Mouse (Mus musculus) heart, adult 2 months (tissue): ENCODE data around the gene Ttn. TPM values are rescaled to one million over a fixed set of nuclear protein-coding genes. Genes with fewer than 3 reads are reported as not detected.
A peak's percentile ranks its signal among the peaks of the same experiment; 100 is the strongest.

Experiments used
- DNase-seq, 2 experiments: peaks; one replicate each; pipeline ENCODE4 v3.0.0; 2021
- H3K27ac ChIP-seq: fragments of 200-600 bp; 2 replicates; pipeline ENCODE4 v1.8.1; 2022
- H3K27me3 ChIP-seq: fragments of 200-500 bp; 2 replicates; pipeline ENCODE4 v1.6.1; 2012; ENCODE audit warnings: mild to moderate bottlenecking, low read length, inconsistent platforms, mixed read lengths; ENCODE audit not compliant: control insufficient read depth, insufficient read depth
- H3K36me3 ChIP-seq: fragments of 200-500 bp; 2 replicates; pipeline ENCODE4 v1.6.1; 2012; ENCODE audit warnings: low read length, inconsistent platforms; ENCODE audit not compliant: control insufficient read depth, insufficient read depth
- H3K4me1 ChIP-seq: fragments of 200-500 bp; 2 replicates; pipeline ENCODE4 v1.6.1; 2011; ENCODE audit warnings: low read length; ENCODE audit not compliant: control insufficient read depth, insufficient read depth
- H3K4me3 ChIP-seq: fragments of 200-600 bp; 2 replicates; pipeline ENCODE4 v1.8.1; 2022
- H3K79me2 ChIP-seq: fragments of 200-500 bp; replicated peaks from 2 replicates; pipeline ENCODE4 v1.6.1; 2012; ENCODE audit warnings: mild to moderate bottlenecking, inconsistent platforms, low read length, moderate library complexity, mixed read lengths; ENCODE audit not compliant: control insufficient read depth, insufficient read depth
- H3K9ac ChIP-seq: fragments of 200-500 bp; 2 replicates; pipeline ENCODE4 v1.6.1; 2012; ENCODE audit warnings: low read depth, mild to moderate bottlenecking, control low read depth, inconsistent platforms, low read length, mixed read lengths
- CTCF ChIP-seq: fragments of 200-600 bp; IDR thresholded peaks from 2 replicates; pipeline ENCODE4 v1.8.1; 2022; ENCODE audit warnings: antibody characterized with exemption, mild to moderate bottlenecking, moderate library complexity
- EP300 ChIP-seq: fragments of 200-500 bp; IDR thresholded peaks from 2 replicates; pipeline ENCODE4 v1.6.1; 2011; ENCODE audit warnings: low read depth, low read length, control low read depth; ENCODE audit not compliant: insufficient read depth
- POLR2A ChIP-seq: fragments of 200-500 bp; IDR thresholded peaks from 2 replicates; pipeline ENCODE4 v1.6.1; 2011; ENCODE audit warnings: mild to moderate bottlenecking, low read depth, low read length, control low read depth; ENCODE audit not compliant: insufficient read depth
- WGBS: fragments of 180-500 bp; shearing (Covaris S2); methylation state at CpG from one replicate; pipeline ENCODE4 v1.1.7; 2018; 5-methylcytosine and 5-hydroxymethylcytosine counted together
- intact Hi-C: fragments of 180-260 bp; cut with DNase I; formaldehyde crosslinking; loops from one replicate; pipeline ENCODE4 v1.15.1; 2025
- polyA plus RNA-seq: library from polyadenylated mRNA; depleted of rRNA; stranded (reverse); fragments of >200 nt; gene quantifications from 2 replicates; pipeline ENCODE4 v1.2.3, GENCODE M21; 2012
- total RNA-seq, 2 experiments: library from RNA; stranded (reverse); gene quantifications; 2 replicates each; pipeline ENCODE4 v1.2.3; 2021

The Ttn gene
- total and polyA plus RNA-seq, 3 experiments, result 88.4 to 3,090 (median 2,567) TPM

DNA sequence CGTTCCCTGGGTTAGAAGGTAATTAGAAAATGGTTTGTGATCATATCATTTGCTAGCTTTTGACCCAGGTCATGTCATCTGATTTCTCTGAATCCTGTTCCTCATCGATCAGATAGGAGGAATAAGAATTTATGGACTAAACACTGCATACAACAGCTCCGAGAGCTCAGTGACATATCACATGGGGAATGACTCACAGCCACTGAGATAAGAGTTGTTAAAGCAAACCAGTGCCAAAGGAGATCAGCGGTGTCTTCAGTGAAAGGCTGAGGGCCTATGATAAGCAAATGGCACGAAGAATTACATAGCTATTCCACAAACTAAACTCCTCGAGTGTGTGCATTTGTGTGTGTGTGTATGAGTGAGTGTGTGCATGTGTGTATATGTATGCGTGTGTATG is 54.0 kb downstream of the Ttn start:
- TF ChIP-seq CTCF (no peak), EP300 (no peak), POLR2A (no peak)
- no peak for DNase-seq
- Histone ChIP-seq H3K79me2 (peaks cover 2% of the 10 kb centered on the region; the same call in 1 of the 2 replicates), H3K36me3 (peaks cover 56% of the 10 kb centered on the region), H3K27me3 (no peaks in the 10 kb centered on the region), H3K27ac (no peak overlapping the region), H3K4me3 (no peak overlapping the region), H3K9ac (no peak overlapping the region), H3K4me1 (peaks cover 3% of the 10 kb centered on the region)
- intact Hi-C loops, result no loop called here
- 21% methylated on average over 7 of the region's 7 CpGs for WGBS

DNA sequence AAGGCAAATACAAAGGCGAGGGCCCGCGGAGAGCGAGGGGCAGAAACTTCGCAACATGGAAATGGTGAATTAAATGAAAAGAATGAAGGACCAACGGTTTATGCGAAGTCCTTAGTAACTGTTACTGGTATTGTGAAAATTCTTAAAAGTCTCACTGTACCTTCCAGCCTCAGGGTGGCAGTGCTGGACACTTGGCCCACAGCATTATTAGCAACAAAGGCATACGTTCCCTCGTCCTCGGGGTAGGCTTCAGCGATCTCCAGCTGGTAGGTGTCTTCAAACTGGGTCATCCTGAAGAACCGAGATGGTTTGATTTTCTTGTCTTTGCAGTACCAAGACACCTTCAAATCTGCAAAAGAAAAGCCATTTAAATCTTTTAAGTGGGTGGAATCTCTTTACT is 55.4 kb downstream of the Ttn start:
- Histone ChIP-seq H3K27me3 (no peaks in the 10 kb centered on the region), H3K27ac (no peak overlapping the region), H3K79me2 (peaks cover 2% of the 10 kb centered on the region; the same call in 1 of the 2 replicates), H3K9ac (no peak overlapping the region), H3K4me3 (no peak overlapping the region), H3K36me3 (peaks cover 49% of the 10 kb centered on the region), H3K4me1 (peaks cover 3% of the 10 kb centered on the region)
- DNase-seq, result no peak
- 0 out of 2 replicates have a peak, but pooled peaks have one; percentile 8 for TF ChIP-seq POLR2A
- TF ChIP-seq EP300, result no peak
- TF ChIP-seq CTCF, result peak; percentile 23; the same call in 1 of the 2 replicates
- intact Hi-C loops, result no loop called here
- 55% methylated on average over 12 of the region's 12 CpGs for WGBS

DNA sequence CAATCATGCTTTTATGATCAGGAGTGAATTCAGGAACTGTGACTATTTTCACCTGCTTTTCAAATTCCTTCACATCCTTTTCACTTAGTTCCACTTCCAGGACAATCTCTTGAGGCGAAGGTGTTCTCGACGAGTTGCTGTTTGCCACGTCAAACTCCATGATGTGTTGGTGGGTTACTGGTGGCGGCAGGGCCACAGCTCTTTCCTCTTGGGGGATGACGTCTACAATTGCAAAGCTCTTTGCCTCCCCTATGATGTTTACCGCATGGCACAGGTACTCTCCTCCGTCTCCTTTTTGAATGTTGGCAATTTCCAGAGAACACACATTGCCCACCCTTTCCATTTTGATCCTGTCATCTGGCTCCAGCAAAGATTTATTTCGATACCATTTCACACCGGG is 67.4 kb downstream of the Ttn start:
- Histone ChIP-seq H3K9ac (no peak overlapping the region), H3K27me3 (no peaks in the 10 kb centered on the region), H3K4me3 (no peak overlapping the region), H3K27ac (no peak overlapping the region), H3K36me3 (peaks cover 34% of the 10 kb centered on the region), H3K4me1 (no peaks in the 10 kb centered on the region), H3K79me2 (no peaks in the 10 kb centered on the region)
- WGBS, result 78% methylated on average over 10 of the region's 10 CpGs
- TF ChIP-seq CTCF (no peak), POLR2A (no peak), EP300 (no peak)
- DNase-seq, result no peak
- intact Hi-C loops, result no loop called here

DNA sequence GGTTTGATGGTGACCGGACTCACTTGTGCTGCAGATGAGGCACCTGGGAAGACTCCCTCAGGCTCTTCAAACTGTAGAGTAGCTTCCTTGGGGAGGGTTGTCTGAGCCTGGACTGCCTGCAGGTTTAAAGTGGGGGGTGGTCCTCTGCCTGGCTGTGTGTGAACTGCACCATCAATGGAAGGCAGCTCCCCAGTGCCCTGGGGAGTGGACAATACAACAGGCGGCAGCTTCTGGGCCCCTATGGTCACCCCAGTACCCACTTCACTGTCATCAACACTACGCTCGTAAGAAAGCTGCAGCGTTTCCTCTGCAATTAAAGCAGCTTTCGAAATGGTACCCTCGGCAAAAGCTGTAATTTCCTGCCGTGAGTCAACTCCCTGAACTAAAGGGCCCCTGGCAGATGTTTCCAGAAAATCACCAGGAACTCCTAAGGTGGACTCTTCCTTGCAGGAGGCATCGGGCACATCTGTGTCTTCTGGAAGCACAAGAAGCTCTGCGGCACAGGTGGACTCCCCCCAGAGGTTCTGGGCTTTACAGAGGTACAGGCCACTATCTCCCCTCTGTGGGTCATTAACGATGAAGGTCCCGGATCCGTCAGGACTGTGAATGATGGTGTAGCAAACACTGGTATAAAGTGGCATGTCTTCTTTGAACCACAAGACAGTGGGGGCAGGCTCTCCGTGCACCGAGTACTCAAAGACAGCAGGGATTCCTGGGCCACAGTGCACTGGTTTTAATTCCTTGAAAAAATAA is 73.5 kb downstream of the Ttn start:
- Histone ChIP-seq H3K4me1 (peaks cover 3% of the 10 kb centered on the region; the same call in 1 of the 2 replicates), H3K79me2 (no peaks in the 10 kb centered on the region), H3K27ac (no peak overlapping the region), H3K36me3 (peaks cover 32% of the 10 kb centered on the region), H3K9ac (no peak overlapping the region), H3K27me3 (no peaks in the 10 kb centered on the region), H3K4me3 (no peak overlapping the region)
- DNase-seq, result no peak
- TF ChIP-seq POLR2A (no peak), EP300 (peak; percentile 28; the same call in 1 of the 2 replicates)
- intact Hi-C loops, result no loop called here
- WGBS, result 69% methylated on average over 15 of the region's 15 CpGs

DNA sequence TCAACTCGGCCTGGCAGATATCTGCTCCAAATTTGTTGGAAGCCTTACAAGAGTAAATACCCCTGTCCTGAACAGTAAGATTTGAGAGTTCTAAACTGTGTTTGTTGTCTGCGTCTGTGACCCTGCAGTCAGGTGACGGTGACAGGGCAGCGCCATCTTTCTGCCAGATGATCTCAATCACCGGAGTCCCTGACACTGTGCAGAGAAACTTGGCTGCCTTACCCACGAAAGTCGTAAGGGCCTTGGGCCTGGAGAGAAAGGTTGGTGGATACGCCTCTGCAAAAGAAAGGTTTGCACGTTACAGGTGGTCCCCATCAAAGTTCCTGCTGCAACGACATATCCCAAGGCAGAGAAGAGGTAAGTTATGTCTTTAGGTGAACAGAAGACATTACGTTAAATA is 79.0 kb downstream of the Ttn start:
- Histone ChIP-seq H3K4me1 (peaks cover 3% of the 10 kb centered on the region; the same call in 1 of the 2 replicates), H3K9ac (no peak overlapping the region), H3K27ac (no peak overlapping the region), H3K4me3 (no peak overlapping the region), H3K27me3 (no peaks in the 10 kb centered on the region), H3K36me3 (peaks cover 47% of the 10 kb centered on the region), H3K79me2 (no peaks in the 10 kb centered on the region)
- DNase-seq, result no peak
- WGBS, result 66% methylated on average over 11 of the region's 11 CpGs
- intact Hi-C loops, result no loop called here
- TF ChIP-seq CTCF, result no peak
- TF ChIP-seq EP300, result no peak
- no peak for TF ChIP-seq POLR2A

DNA sequence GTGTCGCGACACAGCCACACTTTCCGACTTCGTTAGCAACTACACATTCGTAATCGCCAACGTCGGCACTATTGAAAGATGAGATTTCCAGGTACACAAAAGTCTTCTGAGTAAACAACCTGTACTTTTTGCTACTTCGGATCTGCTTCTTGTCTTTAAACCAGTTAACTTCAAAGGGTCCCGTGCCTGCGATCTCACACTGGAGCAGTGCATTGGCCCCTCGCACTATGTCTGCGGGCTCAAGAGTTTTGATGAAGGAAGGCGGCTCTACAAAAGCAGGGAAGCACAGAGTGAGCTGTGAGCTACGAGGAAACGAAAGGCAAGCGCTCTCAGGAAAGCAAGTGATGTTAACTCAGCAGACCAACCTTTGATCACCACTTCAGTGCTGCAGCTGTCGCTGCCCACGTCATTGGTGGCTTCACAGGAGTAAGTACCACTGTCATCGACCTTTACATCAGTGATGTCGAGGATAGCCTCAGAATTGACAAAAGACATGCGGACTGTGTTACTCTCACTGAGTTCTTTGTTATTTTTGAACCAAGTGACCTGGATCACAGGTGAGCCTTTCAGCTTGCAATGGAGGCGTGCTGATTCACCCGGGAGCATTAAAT is 80.8 kb downstream of the Ttn start:
- H3K27ac ChIP-seq, result no peak overlapping the region
- 78% methylated on average over 24 of the region's 24 CpGs for WGBS
- no peak for DNase-seq
- H3K4me3 ChIP-seq, result no peak overlapping the region
- H3K36me3 ChIP-seq, result peaks cover 46% of the 10 kb centered on the region
- no peaks in the 10 kb centered on the region for H3K27me3 ChIP-seq
- intact Hi-C loops, result no loop called here
- H3K9ac ChIP-seq, result no peak overlapping the region
- TF ChIP-seq CTCF, result no peak
- 0 out of 2 replicates have a peak, but pooled peaks have one; percentile 34 for TF ChIP-seq EP300
- no peaks in the 10 kb centered on the region for H3K79me2 ChIP-seq
- peaks cover 3% of the 10 kb centered on the region; the same call in 1 of the 2 replicates for H3K4me1 ChIP-seq
